Mouse (Mus musculus) intestine, embryonic 15.5 days (tissue): ENCODE measurements around the gene Cmtr2. TPM values are rescaled to one million over a fixed set of nuclear protein-coding genes. Genes with fewer than 3 reads are reported as not detected.

Experiments
- ATAC-seq: fragments of 200-750 bp; cut with Nextera tagmentation; 2 replicates; pipeline ENCODE4 v1.8.0; 2017; ENCODE audit warnings: moderate TSS enrichment, moderate library complexity
- H3K27ac ChIP-seq: fragments of 300-500 bp; sonication (generic); 2 replicates; pipeline ENCODE4 v1.5.1; 2015; ENCODE audit warnings: mild to moderate bottlenecking, inconsistent platforms
- H3K27me3 ChIP-seq: fragments of 300-500 bp; sonication (generic); replicated peaks from 2 replicates; pipeline ENCODE4 v1.6.1; 2015; ENCODE audit warnings: inconsistent platforms
- H3K36me3 ChIP-seq: fragments of 300-500 bp; sonication (generic); 2 replicates; pipeline ENCODE4 v1.6.1; 2015; ENCODE audit warnings: inconsistent platforms
- H3K4me1 ChIP-seq: fragments of 300-500 bp; sonication (generic); replicated peaks from 2 replicates; pipeline ENCODE4 v1.6.1; 2015; ENCODE audit warnings: inconsistent platforms
- H3K4me2 ChIP-seq: fragments of 300-500 bp; sonication (generic); replicated peaks from 2 replicates; pipeline ENCODE4 v1.6.1; 2015; ENCODE audit warnings: mild to moderate bottlenecking, inconsistent platforms
- H3K4me3 ChIP-seq: fragments of 300-500 bp; sonication (generic); replicated peaks from 2 replicates; pipeline ENCODE4 v1.5.1; 2015; ENCODE audit warnings: inconsistent platforms
- H3K9ac ChIP-seq: fragments of 300-500 bp; sonication (generic); 2 replicates; pipeline ENCODE4 v1.6.1; 2015; ENCODE audit warnings: inconsistent platforms
- H3K9me3 ChIP-seq: fragments of 300-500 bp; sonication (generic); 2 replicates; pipeline ENCODE4 v1.6.1; 2016; ENCODE audit warnings: inconsistent platforms
- WGBS: fragments of 180-500 bp; shearing (Covaris S2); methylation state at CpG from one replicate; pipeline ENCODE4 v1.1.7; 2015; 5-methylcytosine and 5-hydroxymethylcytosine counted together
- polyA plus RNA-seq: library from polyadenylated mRNA; unstranded; fragments of >200 nt; fragmentation: Nextera tagmentation; extraction: Ambion mirVana; gene quantifications from 2 replicates; pipeline ENCODE4 v1.2.1, GENCODE M21; 2015

The Cmtr2 gene
- polyA plus RNA-seq, 1 experiment from 2014 or later: 9.1 TPM

DNA sequence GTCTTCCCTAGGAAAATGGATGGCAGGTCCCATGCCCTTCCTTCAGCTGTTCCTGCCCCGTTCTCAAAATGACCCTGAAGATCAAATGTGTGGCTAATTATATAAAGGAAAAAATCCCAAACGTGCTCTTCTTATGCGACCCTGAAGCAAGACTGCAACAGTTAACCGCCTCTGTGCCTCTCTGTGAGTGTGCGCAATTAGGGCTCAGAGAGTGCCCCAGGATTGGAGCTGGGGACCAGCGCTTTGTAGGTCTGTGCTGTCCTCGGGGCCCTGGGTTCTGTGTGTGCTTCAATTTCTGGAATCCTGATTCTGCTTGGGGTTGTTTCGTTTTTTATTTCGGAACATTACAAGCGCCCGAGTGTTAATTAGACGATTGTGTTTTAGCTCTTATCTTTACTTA, 51.8 kb downstream of the Cmtr2 start:
- Histone ChIP-seq H3K4me1 (0 out of 2 replicates have a peak, but pooled peaks cover 3% of the 10 kb centered on the region), H3K4me3 (peak overlapping the region; percentile 35), H3K27ac (no peak overlapping the region), H3K9ac (peak overlapping the region; percentile 34), H3K36me3 (no peaks in the 10 kb centered on the region), H3K9me3 (no peaks in the 10 kb centered on the region), H3K4me2 (peak overlapping the region; percentile 72), H3K27me3 (no peaks in the 10 kb centered on the region)
- 12% methylated on average over 12 of the region's 12 CpGs for WGBS
- 0 out of 2 replicates have a peak, but pooled peaks have one; percentile 10 for ATAC-seq

- H3K27ac ChIP-seq: no peak overlapping the region
- no peaks in the 10 kb centered on the region for H3K36me3 ChIP-seq
- H3K27me3 ChIP-seq: no peaks in the 10 kb centered on the region
- WGBS: 89% methylated on average over 4 of the region's 4 CpGs
- H3K9me3 ChIP-seq: no peaks in the 10 kb centered on the region
- no peak overlapping the region for H3K9ac ChIP-seq
- H3K4me2 ChIP-seq: no peak overlapping the region
- H3K4me3 ChIP-seq: no peak overlapping the region
- no peak for ATAC-seq
- H3K4me1 ChIP-seq: 0 out of 2 replicates have a peak, but pooled peaks cover 3% of the 10 kb centered on the region
Observed at GRCm38 (mm10) chr8:110270659-110271058, 55.2 kb downstream of the Cmtr2 start.

DNA sequence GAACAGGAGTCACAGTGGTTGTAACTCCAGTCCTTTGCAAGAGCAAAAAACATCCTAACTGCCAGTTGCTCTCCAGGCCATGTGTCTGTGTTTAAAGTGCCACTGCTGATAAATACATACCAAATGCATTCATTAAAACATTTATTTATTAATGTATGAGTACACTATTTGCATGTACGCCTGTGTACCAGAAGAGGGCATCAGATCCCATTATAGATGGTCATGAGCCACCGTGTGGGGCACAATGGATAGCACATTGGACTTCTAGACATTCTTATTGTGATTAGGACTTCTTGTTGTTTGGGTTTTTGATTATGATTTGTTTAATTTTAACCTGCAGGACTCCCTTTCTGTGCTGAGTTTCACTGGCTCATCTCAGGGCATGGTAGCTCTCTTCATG, 57.9 kb downstream of the Cmtr2 start:
- Histone ChIP-seq H3K27ac (no peak overlapping the region), H3K4me2 (no peak overlapping the region), H3K9ac (no peak overlapping the region), H3K27me3 (no peaks in the 10 kb centered on the region), H3K4me1 (no peaks in the 10 kb centered on the region), H3K9me3 (no peaks in the 10 kb centered on the region), H3K36me3 (no peaks in the 10 kb centered on the region), H3K4me3 (no peak overlapping the region)
- no peak for ATAC-seq
- WGBS: 62% methylated on average over 2 of the region's 2 CpGs

Other genes with a start within 250 kb of the Cmtr2 start
- not detected in 2 replicates for gene Tat, start 225.2 kb upstream of the Cmtr2 start, polyA plus RNA-seq
- 2.5 and 2.6 TPM in 2 replicates for gene Chst4, start 175.9 kb upstream of the Cmtr2 start, polyA plus RNA-seq
- gene Zfp612, start 135.9 kb upstream of the Cmtr2 start, polyA plus RNA-seq: 5.1 TPM in 2 replicates
- not detected in 2 replicates for gene Gm21964, start 114.5 kb upstream of the Cmtr2 start, polyA plus RNA-seq
- not detected in 2 replicates for gene Gm17720, start 112.9 kb upstream of the Cmtr2 start, polyA plus RNA-seq
- gene Calb2, start 47.5 kb upstream of the Cmtr2 start, polyA plus RNA-seq: 0.13 and 0.38 TPM in 2 replicates
- 0.03 TPM in 2 replicates for gene Hydin, start 51.3 kb downstream of the Cmtr2 start, polyA plus RNA-seq